Mouse (Mus musculus): Measurements from ENCODE around the gene Gsdmc3. TPM values are rescaled to one million over a fixed set of nuclear protein-coding genes. Genes with fewer than 3 reads are reported as not detected.
"Not testable (repeated sequence)": the region's sequence is repeated elsewhere in the genome, so short reads cannot be mapped to it uniquely, and the experiment has no call there.

Gsdmc3 gene
- polyA plus RNA-seq, 1 experiment from 2014 or later, result not detected

- not testable (repeated sequence) for H3K4me1 ChIP-seq (ENCODE audit: control insufficient read depth in 2 of 2, insufficient read depth in 2 of 2, low read length in 2 of 2); H3K36me3 ChIP-seq (ENCODE audit: control insufficient read depth, insufficient read depth, low read length); H3K27me3 ChIP-seq (ENCODE audit: control insufficient read depth, insufficient read depth, low read length); H3K9me3 ChIP-seq (ENCODE audit: control insufficient read depth, low read length); ATAC-seq (ENCODE audit: insufficient number of reproducible peaks, insufficient read depth, low FRiP score, low read depth); H3K9ac ChIP-seq (ENCODE audit: low read length); H3K27ac ChIP-seq (replicated peaks in 1 of 2; ENCODE audit: control insufficient read depth in 1 of 2, insufficient read depth in 1 of 2, low read depth in 2 of 2, low read length in 2 of 2)
- peak overlapping the region; percentile 52 for H3K4me2 ChIP-seq (ENCODE audit: low read length)
- 0 out of 4 replicates have a peak overlapping the region, but pooled peaks of 1 of the 2 experiments have one; percentile 2 for H3K4me3 ChIP-seq (ENCODE audit: control insufficient read depth in 1 of 2, insufficient read depth in 1 of 2, low read depth in 1 of 2, low read length in 2 of 2)
- WGBS, result 29% methylated on average over 9 of the region's 9 CpGs
Observed at GRCm38 (mm10) chr15:63895560-63896353, 17.4 kb upstream of the Gsdmc3 start.

GRCm38 (mm10) chr15:63888440-63888839 lies 10.1 kb upstream of the Gsdmc3 start:
- not testable (repeated sequence) for H3K9me3 ChIP-seq (ENCODE audit: control insufficient read depth, low read length); H3K27me3 ChIP-seq (ENCODE audit: control insufficient read depth, insufficient read depth, low read length); H3K4me2 ChIP-seq (ENCODE audit: low read length); H3K4me1 ChIP-seq (ENCODE audit: control insufficient read depth in 2 of 2, insufficient read depth in 2 of 2, low read length in 2 of 2); H3K36me3 ChIP-seq (ENCODE audit: control insufficient read depth, insufficient read depth, low read length); H3K27ac ChIP-seq (replicated peaks in 1 of 2; ENCODE audit: control insufficient read depth in 1 of 2, insufficient read depth in 1 of 2, low read depth in 2 of 2, low read length in 2 of 2); H3K9ac ChIP-seq (ENCODE audit: low read length); ATAC-seq (ENCODE audit: insufficient number of reproducible peaks, insufficient read depth, low FRiP score, low read depth); H3K4me3 ChIP-seq (ENCODE audit: control insufficient read depth in 1 of 2, insufficient read depth in 1 of 2, low read depth in 1 of 2, low read length in 2 of 2)
- WGBS, result 67% methylated on average over 4 of the region's 5 CpGs

DNA sequence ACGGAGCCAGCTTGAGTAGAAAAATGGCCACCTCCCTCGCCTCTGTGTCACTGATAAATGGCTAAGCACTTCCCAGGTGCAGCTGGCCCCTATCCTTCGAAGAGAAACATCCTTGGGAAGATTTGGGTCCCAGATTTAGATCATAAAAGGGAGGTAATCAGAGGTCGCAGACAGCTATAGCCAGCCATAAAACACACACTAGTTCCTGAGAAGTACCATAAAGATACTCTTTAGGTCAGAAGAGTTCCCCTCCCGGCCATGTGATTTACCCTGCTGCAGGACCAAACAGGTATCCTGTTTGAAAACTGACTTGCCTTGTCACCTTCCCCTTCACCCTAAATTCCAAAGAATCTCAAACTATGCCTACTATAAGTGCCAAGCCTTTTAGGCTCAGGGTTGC lies 9.6 kb upstream of the Gsdmc3 start:
- not testable (repeated sequence) for H3K4me1 ChIP-seq (ENCODE audit: control insufficient read depth in 2 of 2, insufficient read depth in 2 of 2, low read length in 2 of 2); H3K9ac ChIP-seq (ENCODE audit: low read length); ATAC-seq (ENCODE audit: insufficient number of reproducible peaks, insufficient read depth, low FRiP score, low read depth); H3K4me3 ChIP-seq (ENCODE audit: control insufficient read depth in 1 of 2, insufficient read depth in 1 of 2, low read depth in 1 of 2, low read length in 2 of 2); H3K9me3 ChIP-seq (ENCODE audit: control insufficient read depth, low read length); H3K36me3 ChIP-seq (ENCODE audit: control insufficient read depth, insufficient read depth, low read length); H3K27me3 ChIP-seq (ENCODE audit: control insufficient read depth, insufficient read depth, low read length); H3K27ac ChIP-seq (replicated peaks in 1 of 2; ENCODE audit: control insufficient read depth in 1 of 2, insufficient read depth in 1 of 2, low read depth in 2 of 2, low read length in 2 of 2); H3K4me2 ChIP-seq (ENCODE audit: low read length)
- WGBS, result no CpG with 5 or more reads among the region's 5 CpGs

DNA sequence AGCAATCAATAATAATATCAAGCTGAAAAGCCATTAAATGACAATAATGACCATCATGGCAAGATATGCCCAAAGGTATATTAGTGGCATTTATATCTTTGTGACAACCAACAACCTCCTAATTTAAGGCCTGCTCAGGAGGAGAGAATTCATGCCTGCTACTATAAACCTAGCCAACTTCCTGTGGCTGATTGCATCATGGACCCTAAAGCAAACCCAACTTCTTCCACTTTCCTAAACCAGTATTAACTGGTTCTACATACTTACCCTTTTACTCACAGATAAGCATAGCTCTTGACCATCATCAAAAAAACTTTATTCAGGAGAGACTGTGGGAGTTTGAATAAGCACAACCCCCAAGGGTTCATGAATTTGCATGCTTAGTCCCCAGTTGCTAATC lies 2.2 kb downstream of the Gsdmc3 start:
- not testable (repeated sequence) for H3K27ac ChIP-seq (replicated peaks in 1 of 2; ENCODE audit: control insufficient read depth in 1 of 2, insufficient read depth in 1 of 2, low read depth in 2 of 2, low read length in 2 of 2); H3K9me3 ChIP-seq (ENCODE audit: control insufficient read depth, low read length); H3K4me1 ChIP-seq (ENCODE audit: control insufficient read depth in 2 of 2, insufficient read depth in 2 of 2, low read length in 2 of 2); H3K9ac ChIP-seq (ENCODE audit: low read length); H3K4me2 ChIP-seq (ENCODE audit: low read length); H3K27me3 ChIP-seq (ENCODE audit: control insufficient read depth, insufficient read depth, low read length); H3K4me3 ChIP-seq (ENCODE audit: control insufficient read depth in 1 of 2, insufficient read depth in 1 of 2, low read depth in 1 of 2, low read length in 2 of 2); ATAC-seq (ENCODE audit: insufficient number of reproducible peaks, insufficient read depth, low FRiP score, low read depth); H3K36me3 ChIP-seq (ENCODE audit: control insufficient read depth, insufficient read depth, low read length)

- not testable (repeated sequence) for ATAC-seq (ENCODE audit: insufficient number of reproducible peaks, insufficient read depth, low FRiP score, low read depth); H3K4me2 ChIP-seq (ENCODE audit: low read length); H3K4me1 ChIP-seq (ENCODE audit: control insufficient read depth in 2 of 2, insufficient read depth in 2 of 2, low read length in 2 of 2); H3K36me3 ChIP-seq (ENCODE audit: control insufficient read depth, insufficient read depth, low read length); H3K27ac ChIP-seq (replicated peaks in 1 of 2; ENCODE audit: control insufficient read depth in 1 of 2, insufficient read depth in 1 of 2, low read depth in 2 of 2, low read length in 2 of 2); H3K27me3 ChIP-seq (ENCODE audit: control insufficient read depth, insufficient read depth, low read length); H3K9me3 ChIP-seq (ENCODE audit: control insufficient read depth, low read length); H3K4me3 ChIP-seq (ENCODE audit: control insufficient read depth in 1 of 2, insufficient read depth in 1 of 2, low read depth in 1 of 2, low read length in 2 of 2); H3K9ac ChIP-seq (ENCODE audit: low read length)
- WGBS, result 44% methylated on average over 5 of the region's 5 CpGs
Observed at GRCm38 (mm10) chr15:63861965-63862364, 16.4 kb downstream of the Gsdmc3 start.

Other genes starting within 250 kb of the Gsdmc3 start
- not detected in 2 replicates for gene Gsdmc2, start 33.4 kb downstream of the Gsdmc3 start, polyA plus RNA-seq (2014; fragmentation: Nextera tagmentation; extraction: Ambion mirVana)
- gene Gsdmc4, start 33.7 kb upstream of the Gsdmc3 start, polyA plus RNA-seq (2014; fragmentation: Nextera tagmentation; extraction: Ambion mirVana), result not detected in 2 replicates
- gene Fam49b, start 181.9 kb upstream of the Gsdmc3 start, polyA plus RNA-seq (2014; fragmentation: Nextera tagmentation; extraction: Ambion mirVana), result 59.3 and 60.6 TPM in 2 replicates

Measured in heart, embryonic 14.5 days (tissue).